Mouse (Mus musculus): Measurements from ENCODE around the gene Nat8l.

DNA sequence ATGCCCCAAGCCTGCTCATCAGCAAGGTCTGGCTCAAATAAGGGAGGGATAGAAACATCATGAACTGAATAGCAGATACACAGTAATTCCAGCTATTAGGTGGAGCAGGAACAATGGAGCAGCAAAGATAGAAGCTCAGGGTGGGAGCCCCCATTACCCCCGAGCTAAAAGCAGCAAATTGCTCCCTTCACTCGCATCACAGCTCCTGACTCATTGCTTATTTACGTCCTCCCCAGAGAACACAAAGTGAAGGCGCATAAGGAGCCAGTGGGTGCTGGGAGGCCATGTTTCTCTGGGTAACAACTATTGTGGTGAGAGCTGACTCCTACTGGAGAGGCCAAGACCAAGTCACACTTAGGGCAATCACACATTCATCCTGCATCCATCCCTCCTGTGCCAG, 34.3 kb downstream of the Nat8l start:
- TF ChIP-seq CTCF (IDR thresholded peaks at IDR 0.05; ENCODE audit: insufficient read depth, low read depth, low read length) (no peak), POLR2A (IDR thresholded peaks at IDR 0.05; ENCODE audit: insufficient read depth, low read depth, low read length) (no peak)

Data from olfactory bulb, adult 2 months (tissue).